Mouse (Mus musculus) hindbrain, embryonic 16.5 days (tissue): ENCODE results near the gene Mobp. TPM values are rescaled to one million over a fixed set of nuclear protein-coding genes. Genes with fewer than 3 reads are reported as not detected.

ENCODE experiments used
- ATAC-seq: fragments of 200-750 bp; cut with Nextera tagmentation; 2 replicates; pipeline ENCODE4 v1.8.0; 2017; ENCODE audit warnings: moderate TSS enrichment, moderate library complexity
- H3K27ac ChIP-seq: fragments of 300-500 bp; sonication (generic); 2 replicates; pipeline ENCODE4 v1.5.1; 2014; ENCODE audit warnings: low read depth, mild to moderate bottlenecking, control low read depth, low read length, moderate library complexity
- H3K27me3 ChIP-seq: fragments of 300-500 bp; sonication (generic); replicated peaks from 2 replicates; pipeline ENCODE4 v1.6.1; 2014; ENCODE audit warnings: low read length; ENCODE audit not compliant: control insufficient read depth, insufficient read depth
- H3K36me3 ChIP-seq: fragments of 300-500 bp; sonication (generic); 2 replicates; pipeline ENCODE4 v1.6.1; 2014; ENCODE audit warnings: mild to moderate bottlenecking, low read length, moderate library complexity, mixed read lengths; ENCODE audit not compliant: control insufficient read depth, insufficient read depth
- H3K4me1 ChIP-seq: fragments of 300-500 bp; sonication (generic); 2 replicates; pipeline ENCODE4 v1.6.1; 2014; ENCODE audit warnings: low read depth, low read length; ENCODE audit not compliant: control insufficient read depth, insufficient read depth
- H3K4me2 ChIP-seq: fragments of 300-500 bp; sonication (generic); 2 replicates; pipeline ENCODE4 v1.6.1; 2014; ENCODE audit warnings: mild to moderate bottlenecking, low read length, control low read depth, moderate library complexity
- H3K4me3 ChIP-seq: fragments of 300-500 bp; sonication (generic); 2 replicates; pipeline ENCODE4 v1.5.1; 2014; ENCODE audit warnings: mild to moderate bottlenecking, low read length, control low read depth, moderate library complexity
- H3K9ac ChIP-seq: fragments of 300-500 bp; sonication (generic); 2 replicates; pipeline ENCODE4 v1.6.1; 2014; ENCODE audit warnings: low read depth, mild to moderate bottlenecking, control low read depth, low read length, moderate library complexity
- H3K9me3 ChIP-seq: fragments of 300-500 bp; sonication (generic); 2 replicates; pipeline ENCODE4 v1.6.1; 2014; ENCODE audit warnings: mild to moderate bottlenecking, low read length, moderate library complexity; ENCODE audit not compliant: control insufficient read depth
- WGBS: fragments of 180-500 bp; shearing (Covaris S2); extraction: QIAGEN DNeasy Blood & Tissue Kit; methylation state at CpG from one replicate; pipeline ENCODE4 v1.1.7; 2014; 5-methylcytosine and 5-hydroxymethylcytosine counted together
- polyA plus RNA-seq: library from polyadenylated mRNA; unstranded; fragments of >200 nt; fragmentation: Nextera tagmentation; extraction: Ambion mirVana; gene quantifications from 2 replicates; pipeline ENCODE4 v1.2.1, GENCODE M21; 2015

Mobp gene
- polyA plus RNA-seq, 1 experiment from 2014 or later: 0.21 TPM

GRCm38 (mm10) chr9:120114789-120115151 lies 34.7 kb upstream of the Mobp start:
- Histone ChIP-seq H3K4me3 (no peak overlapping the region), H3K27ac (no peak overlapping the region), H3K9ac (no peak overlapping the region), H3K9me3 (no peaks in the 10 kb centered on the region), H3K27me3 (no peaks in the 10 kb centered on the region), H3K4me1 (no peaks in the 10 kb centered on the region; the same call in 1 of the 2 replicates), H3K36me3 (peaks cover 9% of the 10 kb centered on the region), H3K4me2 (no peak overlapping the region)
- ATAC-seq: no peak
- 92% methylated on average over 2 of the region's 2 CpGs for WGBS

GRCm38 (mm10) chr9:120115580-120115979 lies 33.9 kb upstream of the Mobp start:
- Histone ChIP-seq H3K4me1 (no peaks in the 10 kb centered on the region; the same call in 1 of the 2 replicates), H3K9ac (no peak overlapping the region), H3K27me3 (no peaks in the 10 kb centered on the region), H3K4me3 (no peak overlapping the region), H3K36me3 (peaks cover 14% of the 10 kb centered on the region), H3K4me2 (no peak overlapping the region), H3K9me3 (no peaks in the 10 kb centered on the region), H3K27ac (no peak overlapping the region)
- ATAC-seq: no peak
- 84% methylated on average over 5 of the region's 5 CpGs for WGBS

DNA sequence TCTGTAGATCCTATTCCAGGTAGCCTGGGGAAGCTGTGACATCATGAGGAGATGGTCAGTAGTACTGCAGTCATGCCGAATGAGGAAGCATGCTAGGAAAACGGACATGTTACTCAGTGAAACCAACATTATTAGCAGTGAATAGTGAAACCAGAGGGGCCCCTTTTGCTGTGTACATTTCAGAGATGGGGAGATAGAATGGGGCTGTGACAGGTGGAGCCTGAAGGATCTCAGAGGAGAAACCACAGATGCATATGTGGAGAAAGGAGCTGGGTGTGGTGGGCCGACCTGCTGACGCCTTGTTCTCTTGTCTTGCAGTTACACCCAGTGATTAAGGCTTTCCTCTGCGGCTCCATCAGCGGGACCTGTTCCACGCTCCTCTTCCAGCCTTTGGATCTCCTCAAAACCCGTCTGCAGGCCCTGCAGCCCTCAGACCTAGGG lies 33.3 kb upstream of the Mobp start:
- H3K4me1 ChIP-seq: no peaks in the 10 kb centered on the region; the same call in 1 of the 2 replicates
- H3K9me3 ChIP-seq: no peaks in the 10 kb centered on the region
- H3K27me3 ChIP-seq: no peaks in the 10 kb centered on the region
- no peak overlapping the region for H3K9ac ChIP-seq
- no peak overlapping the region for H3K27ac ChIP-seq
- no peak for ATAC-seq
- 90% methylated on average over 8 of the region's 8 CpGs for WGBS
- peaks cover 17% of the 10 kb centered on the region for H3K36me3 ChIP-seq
- H3K4me2 ChIP-seq: no peak overlapping the region
- H3K4me3 ChIP-seq: no peak overlapping the region

- H3K4me3 ChIP-seq: no peak overlapping the region
Measured at GRCm38 (mm10) chr9:120118212-120118611, 31.3 kb upstream of the Mobp start.

DNA sequence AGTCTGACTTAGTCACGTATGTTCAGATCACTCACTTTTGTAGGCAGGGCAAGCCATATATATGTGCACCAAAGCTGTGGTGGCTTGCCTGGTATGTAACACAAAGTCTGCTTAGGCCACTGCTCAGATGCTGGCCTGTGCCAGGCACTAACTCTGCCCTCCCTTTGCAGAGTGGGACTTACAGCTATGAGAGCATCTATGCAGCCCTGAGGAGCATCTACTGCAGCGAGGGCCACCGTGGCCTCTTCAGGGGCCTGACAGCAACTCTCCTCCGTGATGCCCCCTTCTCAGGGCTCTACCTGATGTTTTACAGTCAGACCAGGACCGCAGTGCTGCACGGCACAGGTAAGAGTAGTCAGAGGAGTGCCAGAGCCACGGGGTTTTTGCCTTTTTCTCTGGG lies 29.0 kb upstream of the Mobp start:
- 91% methylated on average over 7 of the region's 7 CpGs for WGBS

More at GRCm38 (mm10) chr9:120118212-120118611, 31.3 kb upstream of the Mobp start:
- 95% methylated on average over 4 of the region's 4 CpGs for WGBS
- Histone ChIP-seq H3K4me2 (no peak overlapping the region), H3K4me1 (no peaks in the 10 kb centered on the region), H3K27ac (no peak overlapping the region), H3K36me3 (peaks cover 27% of the 10 kb centered on the region), H3K9ac (no peak overlapping the region), H3K9me3 (no peaks in the 10 kb centered on the region), H3K27me3 (no peaks in the 10 kb centered on the region)
- ATAC-seq: no peak

DNA sequence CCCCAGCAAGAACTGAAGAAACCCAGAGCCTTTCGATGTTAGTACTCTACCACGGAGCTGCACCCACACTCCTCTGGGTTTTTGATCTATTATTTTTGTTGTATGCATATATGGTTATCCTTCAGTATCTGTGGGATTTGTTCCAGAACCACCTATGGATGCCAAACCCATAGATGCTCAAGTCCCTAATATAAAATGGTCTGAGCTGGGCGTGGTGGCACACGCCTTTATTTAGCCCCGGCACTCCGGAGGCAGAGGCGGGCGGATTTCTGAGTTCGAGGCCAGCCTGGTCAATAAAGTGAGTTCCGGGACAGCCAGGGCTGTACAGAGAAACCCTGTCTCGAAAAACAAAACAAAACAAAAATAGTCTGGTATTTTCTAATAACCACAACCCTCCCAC lies 22.6 kb upstream of the Mobp start:
- Histone ChIP-seq H3K36me3 (peaks cover 39% of the 10 kb centered on the region), H3K4me1 (peaks cover 18% of the 10 kb centered on the region), H3K9ac (no peak overlapping the region; the same call in 1 of the 2 replicates)

More for the DNA sequence above, 29.0 kb upstream of the Mobp start:
- Histone ChIP-seq H3K27me3 (no peaks in the 10 kb centered on the region), H3K4me2 (no peak overlapping the region), H3K4me3 (no peak overlapping the region), H3K36me3 (peaks cover 38% of the 10 kb centered on the region), H3K9ac (no peak overlapping the region), H3K9me3 (no peaks in the 10 kb centered on the region), H3K27ac (no peak overlapping the region), H3K4me1 (no peaks in the 10 kb centered on the region)
- ATAC-seq: no peak

DNA sequence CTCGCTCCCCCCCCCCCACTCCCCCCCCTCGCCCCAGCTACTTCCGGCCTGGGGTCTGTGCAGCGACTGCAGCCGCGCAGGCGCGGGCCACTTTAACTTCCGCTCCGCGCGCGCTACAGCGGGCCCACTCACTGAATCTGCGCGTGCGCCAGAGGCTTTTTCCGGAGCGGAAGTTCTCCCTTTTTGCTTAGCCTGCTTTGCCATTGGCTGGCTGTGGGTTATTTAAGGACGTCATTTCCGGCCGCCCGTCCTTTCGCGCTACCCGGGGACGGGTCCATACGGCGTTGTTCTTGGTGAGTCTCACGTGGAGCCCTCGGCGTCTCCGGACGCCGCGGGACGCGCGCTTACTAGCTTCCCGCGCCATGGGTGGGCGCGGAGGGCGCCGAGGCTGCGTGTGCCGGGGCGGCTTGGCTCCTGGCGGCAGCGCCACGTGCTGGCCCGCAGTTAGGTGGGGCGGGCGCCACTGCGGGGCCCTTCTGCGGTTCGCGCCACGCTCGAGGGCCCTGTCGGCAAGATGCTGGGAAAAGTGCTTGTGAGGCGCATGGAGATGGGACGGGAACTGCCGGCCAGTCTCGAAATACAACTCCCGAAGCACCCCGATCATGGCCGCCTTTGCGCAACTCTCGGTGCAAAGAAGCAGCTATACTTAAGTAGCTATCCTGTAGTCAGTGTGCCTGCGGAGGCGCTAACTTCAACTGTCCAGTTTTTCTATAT lies 21.8 kb upstream of the Mobp start, which contains the start of gene Rpsa:
TSS of gene Rpsa (plus strand) at position 152 of the 714 bp plus-strand sequence.
- Histone ChIP-seq H3K9ac (peak within 1 kb of the TSS; percentile 99), H3K9me3 (no peaks in the 10 kb centered on the region), H3K27me3 (no peaks in the 10 kb centered on the region), H3K4me3 (peak within 1 kb of the TSS; percentile 100), H3K27ac (peak within 1 kb of the TSS; percentile 80), H3K36me3 (peaks cover 36% of the 10 kb centered on the region), H3K4me2 (peak within 1 kb of the TSS; percentile 87), H3K4me1 (peaks cover 18% of the 10 kb centered on the region)
- 0% methylated on average over 69 of the region's 72 CpGs for WGBS
- ATAC-seq: peak; percentile 98

More for the DNA sequence above, 22.6 kb upstream of the Mobp start:
- peak overlapping the region; percentile 81 for H3K4me2 ChIP-seq
- H3K4me3 ChIP-seq: peak overlapping the region; percentile 100
- no peaks in the 10 kb centered on the region for H3K9me3 ChIP-seq
- no peaks in the 10 kb centered on the region for H3K27me3 ChIP-seq
- 59% methylated on average over 11 of the region's 11 CpGs for WGBS
- ATAC-seq: peak; percentile 0; the same call in 1 of the 2 replicates
- H3K27ac ChIP-seq: peak overlapping the region; percentile 78

- ATAC-seq: no peak
- Histone ChIP-seq H3K27ac (no peak overlapping the region), H3K4me2 (peak overlapping the region; percentile 87), H3K4me3 (no peak overlapping the region), H3K4me1 (peaks cover 18% of the 10 kb centered on the region), H3K9me3 (no peaks in the 10 kb centered on the region), H3K9ac (0 out of 2 replicates have a peak overlapping the region, but pooled peaks have one; percentile 99), H3K27me3 (no peaks in the 10 kb centered on the region), H3K36me3 (peaks cover 27% of the 10 kb centered on the region)
- 78% methylated on average over 10 of the region's 10 CpGs for WGBS
Measured at GRCm38 (mm10) chr9:120129276-120129675, 20.2 kb upstream of the Mobp start.

GRCm38 (mm10) chr9:120131784-120132288 lies 17.7 kb upstream of the Mobp start:
- H3K9me3 ChIP-seq: no peaks in the 10 kb centered on the region
- WGBS: 86% methylated on average over 3 of the region's 3 CpGs
- H3K36me3 ChIP-seq: peaks cover 24% of the 10 kb centered on the region
- H3K4me3 ChIP-seq: no peak overlapping the region
- no peaks in the 10 kb centered on the region for H3K27me3 ChIP-seq
- peaks cover 16% of the 10 kb centered on the region for H3K4me1 ChIP-seq
- no peak overlapping the region for H3K4me2 ChIP-seq
- no peak for ATAC-seq
- no peak overlapping the region for H3K9ac ChIP-seq
- no peak overlapping the region for H3K27ac ChIP-seq
